Mouse (Mus musculus) stomach, embryonic 15.5 days (tissue): ENCODE data around the gene 4933436I01Rik. TPM values are rescaled to one million over a fixed set of nuclear protein-coding genes. Genes with fewer than 3 reads are reported as not detected.

Experiments
- ATAC-seq: fragments of 200-750 bp; cut with Nextera tagmentation; 2 replicates; pipeline ENCODE4 v1.8.0; 2017; ENCODE audit warnings: low read depth, moderate number of reproducible peaks, moderate TSS enrichment; ENCODE audit not compliant: insufficient read depth, low FRiP score
- H3K27ac ChIP-seq: fragments of 300-500 bp; sonication (generic); 2 replicates; pipeline ENCODE4 v1.5.1; 2015; ENCODE audit warnings: mild to moderate bottlenecking, inconsistent platforms
- H3K27me3 ChIP-seq: fragments of 300-500 bp; sonication (generic); replicated peaks from 2 replicates; pipeline ENCODE4 v1.6.1; 2015; ENCODE audit warnings: inconsistent platforms
- H3K36me3 ChIP-seq: fragments of 300-500 bp; sonication (generic); 2 replicates; pipeline ENCODE4 v1.6.1; 2015; ENCODE audit warnings: inconsistent platforms
- H3K4me1 ChIP-seq: fragments of 300-500 bp; sonication (generic); 2 replicates; pipeline ENCODE4 v1.6.1; 2015; ENCODE audit warnings: inconsistent platforms
- H3K4me2 ChIP-seq: fragments of 300-500 bp; sonication (generic); 2 replicates; pipeline ENCODE4 v1.6.1; 2015; ENCODE audit warnings: mild to moderate bottlenecking, inconsistent platforms
- H3K4me3 ChIP-seq: fragments of 300-500 bp; sonication (generic); replicated peaks from 2 replicates; pipeline ENCODE4 v1.5.1; 2015; ENCODE audit warnings: inconsistent platforms
- H3K9ac ChIP-seq: fragments of 300-500 bp; sonication (generic); 2 replicates; pipeline ENCODE4 v1.6.1; 2015; ENCODE audit warnings: inconsistent platforms
- H3K9me3 ChIP-seq: fragments of 300-500 bp; sonication (generic); 2 replicates; pipeline ENCODE4 v1.6.1; 2016; ENCODE audit warnings: inconsistent platforms
- WGBS: fragments of 180-500 bp; shearing (Covaris S2); methylation state at CpG from one replicate; pipeline ENCODE4 v1.1.7; 2015; 5-methylcytosine and 5-hydroxymethylcytosine counted together
- polyA plus RNA-seq: library from polyadenylated mRNA; unstranded; fragments of >200 nt; fragmentation: Nextera tagmentation; extraction: Ambion mirVana; gene quantifications from 2 replicates; pipeline ENCODE4 v1.2.1, GENCODE M21; 2015

The 4933436I01Rik gene
- polyA plus RNA-seq: not detected in 2 replicates

- Histone ChIP-seq H3K9me3 (no peaks in the 10 kb centered on the region), H3K9ac (no peak within 1 kb of the TSS), H3K4me1 (no peaks in the 10 kb centered on the region), H3K27ac (no peak within 1 kb of the TSS), H3K36me3 (no peaks in the 10 kb centered on the region), H3K4me3 (no peak within 1 kb of the TSS), H3K27me3 (no peaks in the 10 kb centered on the region), H3K4me2 (no peak within 1 kb of the TSS)
- no peak for ATAC-seq
- WGBS: 55% methylated on average over 1 of the region's 1 CpGs
Observed at GRCm38 (mm10) chrX:67921350-67921749, at the start of gene 4933436I01Rik. Gene 4933436I01Rik, minus strand, starts transcription at chrX:67921450.

GRCm38 (mm10) chrX:67924769-67925470 lies 3.7 kb upstream of the 4933436I01Rik start:
- no peaks in the 10 kb centered on the region for H3K9me3 ChIP-seq
- ATAC-seq: no peak
- no peaks in the 10 kb centered on the region for H3K27me3 ChIP-seq
- no peak overlapping the region for H3K9ac ChIP-seq
- H3K4me3 ChIP-seq: no peak overlapping the region
- H3K36me3 ChIP-seq: no peaks in the 10 kb centered on the region
- WGBS: 60% methylated on average over 1 of the region's 1 CpGs
- no peak overlapping the region for H3K27ac ChIP-seq
- H3K4me2 ChIP-seq: no peak overlapping the region
- no peaks in the 10 kb centered on the region for H3K4me1 ChIP-seq

GRCm38 (mm10) chrX:67883406-67883805 lies 37.8 kb downstream of the 4933436I01Rik start:
- Histone ChIP-seq H3K36me3 (no peaks in the 10 kb centered on the region), H3K4me3 (no peak overlapping the region), H3K27ac (no peak overlapping the region), H3K4me1 (no peaks in the 10 kb centered on the region), H3K27me3 (no peaks in the 10 kb centered on the region), H3K9ac (no peak overlapping the region), H3K4me2 (no peak overlapping the region), H3K9me3 (no peaks in the 10 kb centered on the region)
- 87% methylated on average over 3 of the region's 3 CpGs for WGBS
- ATAC-seq: no peak

Other genes with a start within 250 kb of the 4933436I01Rik start
- gene Gm1140, start 227.9 kb downstream of the 4933436I01Rik start, polyA plus RNA-seq: not detected in 2 replicates
- not detected in 2 replicates for gene Gm14692, start 225.8 kb downstream of the 4933436I01Rik start, polyA plus RNA-seq